Mouse (Mus musculus): ENCODE results near the gene Wasf2.

Wasf2 gene

GRCm38 (mm10) chr4:133121974-133122637 lies 8.2 kb upstream of the Wasf2 start:
- DNase-seq (ENCODE audit: low read depth, low spot score) = no peak

GRCm38 (mm10) chr4:133127079-133127478 lies 3.2 kb upstream of the Wasf2 start:
- no peak for DNase-seq (ENCODE audit: low read depth, low spot score)

- DNase-seq (ENCODE audit: low read depth, low spot score) = no peak
These were observed 2.4 kb upstream of the Wasf2 start for GRCm38 (mm10) chr4:133127894-133128293.

GRCm38 (mm10) chr4:133129391-133129790 lies 914 bp upstream of the Wasf2 start:
- no peak for DNase-seq (ENCODE audit: low read depth, low spot score)

GRCm38 (mm10) chr4:133130890-133131741 lies 811 bp downstream of the Wasf2 start:
- peak; percentile 31 for DNase-seq (ENCODE audit: low read depth, low spot score)

- peak; percentile 58 for DNase-seq (ENCODE audit: low read depth, low spot score)
These were observed 1.7 kb downstream of the Wasf2 start for GRCm38 (mm10) chr4:133132027-133132426.

- no peak for DNase-seq (ENCODE audit: low read depth, low spot score)
These were observed 6.6 kb downstream of the Wasf2 start for GRCm38 (mm10) chr4:133136946-133137345.

GRCm38 (mm10) chr4:133138971-133139370 lies 8.7 kb downstream of the Wasf2 start:
- DNase-seq (ENCODE audit: low read depth, low spot score) = no peak

- DNase-seq (ENCODE audit: low read depth, low spot score) = no peak
These were observed 24.7 kb downstream of the Wasf2 start for GRCm38 (mm10) chr4:133155006-133155405.

- no peak for DNase-seq (ENCODE audit: low read depth, low spot score)
These were observed 25.4 kb downstream of the Wasf2 start for GRCm38 (mm10) chr4:133155726-133156125.

- no peak for DNase-seq (ENCODE audit: low read depth, low spot score)
These were observed 26.1 kb downstream of the Wasf2 start for GRCm38 (mm10) chr4:133156422-133156821.

GRCm38 (mm10) chr4:133156831-133157230 lies 26.5 kb downstream of the Wasf2 start:
- no peak for DNase-seq (ENCODE audit: low read depth, low spot score)

GRCm38 (mm10) chr4:133159127-133159526 lies 28.8 kb downstream of the Wasf2 start:
- DNase-seq (ENCODE audit: low read depth, low spot score) = no peak

- DNase-seq (ENCODE audit: low read depth, low spot score) = no peak
These were observed 29.3 kb downstream of the Wasf2 start for GRCm38 (mm10) chr4:133159646-133160045.

- DNase-seq (ENCODE audit: low read depth, low spot score) = no peak
These were observed 29.9 kb downstream of the Wasf2 start for GRCm38 (mm10) chr4:133160211-133160610.

GRCm38 (mm10) chr4:133160821-133161220 lies 30.5 kb downstream of the Wasf2 start:
- DNase-seq (ENCODE audit: low read depth, low spot score) = no peak

- no peak for DNase-seq (ENCODE audit: low read depth, low spot score)
These were observed 31.9 kb downstream of the Wasf2 start for GRCm38 (mm10) chr4:133162196-133162595.

- no peak for DNase-seq (ENCODE audit: low read depth, low spot score)
These were observed 36.5 kb downstream of the Wasf2 start for GRCm38 (mm10) chr4:133166773-133167172.

GRCm38 (mm10) chr4:133169237-133170055 lies 39.1 kb downstream of the Wasf2 start:
- peak; percentile 19 for DNase-seq (ENCODE audit: low read depth, low spot score)

- no peak for DNase-seq (ENCODE audit: low read depth, low spot score)
These were observed 39.8 kb downstream of the Wasf2 start for GRCm38 (mm10) chr4:133170056-133170524.

GRCm38 (mm10) chr4:133170616-133171015 lies 40.3 kb downstream of the Wasf2 start:
- DNase-seq (ENCODE audit: low read depth, low spot score) = peak; percentile 16

- no peak for DNase-seq (ENCODE audit: low read depth, low spot score)
These were observed 42.1 kb downstream of the Wasf2 start for GRCm38 (mm10) chr4:133172451-133172850.
